Mouse (Mus musculus) forebrain, embryonic 12.5 days (tissue): ENCODE data around the gene Olfr1045. TPM values are rescaled to one million over a fixed set of nuclear protein-coding genes. Genes with fewer than 3 reads are reported as not detected.

Source experiments
- polyA plus RNA-seq: library from polyadenylated mRNA; unstranded; fragments of >200 nt; fragmentation: Nextera tagmentation; extraction: Ambion mirVana; gene quantifications from 2 replicates; pipeline ENCODE4 v1.2.1, GENCODE M21; 2016

Olfr1045 gene
- polyA plus RNA-seq, 1 experiment from 2014 or later: not detected

Other genes starting within 250 kb of the Olfr1045 start
- not detected in 2 replicates for gene Olfr1029, start 229.1 kb downstream of the Olfr1045 start, polyA plus RNA-seq
- gene Olfr1030, start 223.7 kb downstream of the Olfr1045 start, polyA plus RNA-seq: not detected in 2 replicates
- gene Olfr1031, start 212.7 kb downstream of the Olfr1045 start, polyA plus RNA-seq: not detected in 2 replicates
- gene Olfr1032, start 197.5 kb downstream of the Olfr1045 start, polyA plus RNA-seq: not detected in 2 replicates
- gene Olfr1033, start 182.4 kb downstream of the Olfr1045 start, polyA plus RNA-seq: not detected in 2 replicates
- gene Olfr1034, start 157.1 kb downstream of the Olfr1045 start, polyA plus RNA-seq: not detected in 2 replicates
- gene Olfr1036, start 129.0 kb downstream of the Olfr1045 start, polyA plus RNA-seq: not detected in 2 replicates
- gene Olfr1037, start 115.6 kb downstream of the Olfr1045 start, polyA plus RNA-seq: not detected in 2 replicates
- gene Olfr1039, start 67.1 kb downstream of the Olfr1045 start, polyA plus RNA-seq: not detected in 2 replicates
- not detected in 2 replicates for gene Olfr1040, start 56.3 kb downstream of the Olfr1045 start, polyA plus RNA-seq
- gene Olfr1042, start 41.2 kb downstream of the Olfr1045 start, polyA plus RNA-seq: not detected in 2 replicates
- gene Olfr1043, start 35.5 kb downstream of the Olfr1045 start, polyA plus RNA-seq: not detected in 2 replicates
- not detected in 2 replicates for gene Olfr1044, start 25.2 kb downstream of the Olfr1045 start, polyA plus RNA-seq
- gene Olfr52, start 17.3 kb downstream of the Olfr1045 start, polyA plus RNA-seq: not detected in 2 replicates
- not detected in 2 replicates for gene Olfr1046, start 16.3 kb upstream of the Olfr1045 start, polyA plus RNA-seq
- gene Olfr1047, start 28.4 kb upstream of the Olfr1045 start, polyA plus RNA-seq: not detected in 2 replicates
- gene Olfr1048, start 37.3 kb upstream of the Olfr1045 start, polyA plus RNA-seq: not detected in 2 replicates
- gene Olfr1049, start 55.3 kb upstream of the Olfr1045 start, polyA plus RNA-seq: not detected in 2 replicates
- not detected in 2 replicates for gene Olfr1051, start 76.1 kb upstream of the Olfr1045 start, polyA plus RNA-seq
- gene Olfr1052, start 89.4 kb upstream of the Olfr1045 start, polyA plus RNA-seq: not detected in 2 replicates
- gene Olfr1053, start 112.3 kb upstream of the Olfr1045 start, polyA plus RNA-seq: not detected in 2 replicates
- gene Olfr1054, start 132.4 kb upstream of the Olfr1045 start, polyA plus RNA-seq: not detected in 2 replicates
- gene Olfr1055, start 147.3 kb upstream of the Olfr1045 start, polyA plus RNA-seq: not detected in 2 replicates
- gene Olfr1056, start 159.5 kb upstream of the Olfr1045 start, polyA plus RNA-seq: not detected in 2 replicates
- not detected in 2 replicates for gene Olfr1057, start 175.4 kb upstream of the Olfr1045 start, polyA plus RNA-seq
- gene Olfr1058, start 185.6 kb upstream of the Olfr1045 start, polyA plus RNA-seq: not detected in 2 replicates
- gene Olfr1061, start 211.0 kb upstream of the Olfr1045 start, polyA plus RNA-seq: not detected in 2 replicates
- not detected in 2 replicates for gene Olfr1062, start 223.7 kb upstream of the Olfr1045 start, polyA plus RNA-seq
- gene Olfr1065, start 247.6 kb upstream of the Olfr1045 start, polyA plus RNA-seq: not detected in 2 replicates